Mouse (Mus musculus): ENCODE measurements around the gene Cpt1b. TPM values are rescaled to one million over a fixed set of nuclear protein-coding genes. Genes with fewer than 3 reads are reported as not detected.

The Cpt1b gene
- polyA plus RNA-seq, 1 experiment = not detected

DNA sequence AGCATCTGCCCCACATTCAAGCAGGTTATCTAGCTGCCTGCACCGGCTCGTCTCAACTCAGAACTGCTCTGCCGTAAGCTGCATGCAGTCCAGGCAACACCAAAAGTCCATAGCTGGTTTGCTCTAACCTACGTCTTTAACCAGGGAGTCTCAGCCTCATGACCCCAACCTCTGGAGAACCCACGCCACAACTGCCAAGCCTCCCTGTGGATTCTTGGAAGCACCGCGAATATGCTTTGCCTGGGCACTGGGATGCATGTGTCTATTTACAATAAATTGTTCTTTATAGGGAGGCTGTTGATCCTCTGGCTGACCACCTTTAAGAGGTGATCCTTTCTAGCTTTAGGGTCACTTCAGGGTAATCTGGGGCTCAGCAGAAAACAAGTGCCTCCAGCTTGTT, 53.1 kb downstream of the Cpt1b start:
- Histone ChIP-seq H3K9me3 (ENCODE audit: control insufficient read depth, low read length) (no peaks in the 10 kb centered on the region), H3K36me3 (ENCODE audit: control insufficient read depth) (peaks cover 57% of the 10 kb centered on the region), H3K27me3 (ENCODE audit: control insufficient read depth) (peaks cover 17% of the 10 kb centered on the region), H3K4me1 (ENCODE audit: control insufficient read depth) (peaks cover 51% of the 10 kb centered on the region), H3K4me3 (replicated peaks) (peak overlapping the region; percentile 82)
- TF ChIP-seq TAL1 (IDR thresholded peaks at IDR 0.05; ENCODE audit: low read length) = no peak
- no peak for TF ChIP-seq GATA1 (IDR thresholded peaks at IDR 0.05; ENCODE audit: low read length)

DNA sequence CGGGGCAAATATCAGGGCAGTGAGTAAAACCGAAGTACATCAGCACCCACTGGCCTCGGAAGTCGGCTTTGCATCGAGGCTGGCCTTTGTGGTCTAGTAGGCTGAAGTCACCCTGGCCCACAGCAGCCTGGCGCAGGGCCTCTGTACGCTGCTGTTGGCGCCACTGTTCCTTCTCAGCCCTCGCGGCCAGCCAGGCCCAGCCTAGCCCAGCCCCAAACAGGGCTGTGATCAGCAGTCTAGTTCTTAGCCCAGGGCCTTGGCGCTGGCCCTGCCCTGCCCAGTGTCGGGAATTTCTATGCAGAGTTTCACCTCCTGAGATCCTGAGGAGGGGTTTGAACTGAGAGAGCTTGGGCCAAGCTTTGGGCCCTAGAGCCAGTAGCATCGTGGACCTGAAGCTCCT, 53.6 kb downstream of the Cpt1b start:
- peaks cover 48% of the 10 kb centered on the region for H3K4me1 ChIP-seq (ENCODE audit: control insufficient read depth)
- H3K27me3 ChIP-seq (ENCODE audit: control insufficient read depth) = peaks cover 12% of the 10 kb centered on the region
- TF ChIP-seq GATA1 (IDR thresholded peaks at IDR 0.05; ENCODE audit: low read length) = no peak
- H3K36me3 ChIP-seq (ENCODE audit: control insufficient read depth) = peaks cover 62% of the 10 kb centered on the region
- no peak overlapping the region for H3K4me3 ChIP-seq (replicated peaks)
- no peaks in the 10 kb centered on the region for H3K9me3 ChIP-seq (ENCODE audit: control insufficient read depth, low read length)

Other genes starting within 250 kb of the Cpt1b start
- gene Plxnb2, start 245.1 kb downstream of the Cpt1b start, polyA plus RNA-seq (2012) = 0.86 and 1.1 TPM in 2 replicates
- gene Dennd6b, start 229.4 kb downstream of the Cpt1b start, polyA plus RNA-seq (2012) = 0.62 and 0.88 TPM in 2 replicates
- 9.5 and 14.5 TPM in 2 replicates for gene Ppp6r2, start 214.3 kb downstream of the Cpt1b start, polyA plus RNA-seq (2012)
- gene Sbf1, start 110.6 kb downstream of the Cpt1b start, polyA plus RNA-seq (2012) = 28.7 and 42.5 TPM in 2 replicates
- gene Adm2, start 103.1 kb downstream of the Cpt1b start, polyA plus RNA-seq (2012) = 0.27 and 0.53 TPM in 2 replicates
- gene Miox, start 91.5 kb downstream of the Cpt1b start, polyA plus RNA-seq (2012) = not detected in 2 replicates
- 29.8 and 31.5 TPM in 2 replicates for gene Lmf2, start 70.2 kb downstream of the Cpt1b start, polyA plus RNA-seq (2012)
- 17.1 and 19.8 TPM in 2 replicates for gene Ncaph2, start 70.1 kb downstream of the Cpt1b start, polyA plus RNA-seq (2012)
- gene Sco2, start 52.0 kb downstream of the Cpt1b start, polyA plus RNA-seq (2012) = 0.47 and 0.81 TPM in 2 replicates
- gene Tymp, start 48.8 kb downstream of the Cpt1b start, polyA plus RNA-seq (2012) = 0.16 and 0.17 TPM in 2 replicates
- 0.44 and 0.65 TPM in 2 replicates for gene Odf3b, start 46.6 kb downstream of the Cpt1b start, polyA plus RNA-seq (2012)
- not detected in 2 replicates for gene Klhdc7b, start 40.9 kb downstream of the Cpt1b start, polyA plus RNA-seq (2012)
- not detected in 2 replicates for gene Syce3, start 15.4 kb downstream of the Cpt1b start, polyA plus RNA-seq (2012)
- gene C730034F03Rik, start 3.7 kb upstream of the Cpt1b start, polyA plus RNA-seq (2012) = 0.03 and 0.05 TPM in 2 replicates
- gene Gm44502, start 3.8 kb upstream of the Cpt1b start, polyA plus RNA-seq (2012) = 0.08 and 0.15 TPM in 2 replicates
- 19.2 and 20.4 TPM in 2 replicates for gene Chkb, start 4.0 kb upstream of the Cpt1b start, polyA plus RNA-seq (2012)
- not detected in 2 replicates for gene Mapk8ip2, start 28.1 kb upstream of the Cpt1b start, polyA plus RNA-seq (2012)
- 0.30 and 0.59 TPM in 2 replicates for gene Arsa, start 51.6 kb upstream of the Cpt1b start, polyA plus RNA-seq (2012)
- 0.08 and 0.16 TPM in 2 replicates for gene Shank3, start 73.8 kb upstream of the Cpt1b start, polyA plus RNA-seq (2012)
- not detected in 2 replicates for gene Acr, start 142.5 kb upstream of the Cpt1b start, polyA plus RNA-seq (2012)
- 0.17 and 0.28 TPM in 2 replicates for gene Rabl2, start 166.1 kb upstream of the Cpt1b start, polyA plus RNA-seq (2012)

Measured in erythroblast, embryonic 14.5 days (primary cell).